Mouse (Mus musculus): Measurements from ENCODE around the gene Hist1h4k.
"Not testable (repeated sequence)": the region's sequence is repeated elsewhere in the genome, so short reads cannot be mapped to it uniquely, and the experiment has no call there.

- not testable (repeated sequence) for TF ChIP-seq CTCF (IDR thresholded peaks at IDR 0.05; ENCODE audit: borderline replicate concordance, extremely low read depth, insufficient read depth, insufficient read length)
- peak; percentile 28; the same call in 1 of the 2 replicates for TF ChIP-seq POLR2A (IDR thresholded peaks at IDR 0.05; ENCODE audit: borderline replicate concordance, extremely low read depth, insufficient read depth, insufficient read length, poor library complexity, severe bottlenecking)
These were observed 33.5 kb downstream of the Hist1h4k start for GRCm38 (mm10) chr13:21716540-21717391.
